Mouse (Mus musculus) gonadal fat pad, adult 2 months (tissue): Measurements from ENCODE around the gene Sema3b. TPM values are rescaled to one million over a fixed set of nuclear protein-coding genes. Genes with fewer than 3 reads are reported as not detected.

ENCODE experiments used
- DNase-seq: peaks from one replicate; pipeline ENCODE4 v3.0.0-alpha.2; 2012; ENCODE audit warnings: low read depth
- polyA plus RNA-seq: library from polyadenylated mRNA; depleted of rRNA; stranded (reverse); fragments of >200 nt; gene quantifications from 2 replicates; pipeline ENCODE4 v1.2.3, GENCODE M21; 2012

Sema3b gene
- polyA plus RNA-seq, 1 experiment: 37.2 TPM

DNA sequence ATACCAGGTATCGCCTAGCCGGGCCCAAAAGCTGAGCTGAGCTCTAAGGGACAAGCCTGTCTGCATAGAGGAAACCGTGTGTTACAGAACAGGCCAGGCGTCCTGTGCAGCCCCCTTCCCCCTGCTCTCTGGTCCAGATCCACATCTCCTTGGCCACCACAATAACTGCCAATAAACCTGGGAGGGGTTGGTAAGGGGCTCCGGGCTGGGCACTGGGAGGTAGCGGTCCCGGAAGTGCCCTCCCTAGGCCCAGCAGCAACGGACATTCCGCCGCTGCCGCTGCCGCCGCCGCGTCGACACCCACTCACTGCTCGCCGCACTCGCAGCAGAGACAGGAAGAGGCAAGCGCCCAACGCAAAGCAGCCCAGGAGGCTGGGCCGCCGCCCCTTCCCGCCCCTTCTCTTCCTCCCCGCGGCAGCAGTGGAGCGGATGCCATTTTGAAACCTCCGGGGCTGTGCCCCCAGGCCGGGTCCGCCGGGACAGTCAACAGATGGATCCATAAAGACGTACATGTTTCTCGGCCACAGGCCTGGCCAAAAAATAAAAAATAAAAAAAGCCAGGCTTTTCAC is 24.1 kb upstream of the Sema3b start:
- DNase-seq: no peak

DNA sequence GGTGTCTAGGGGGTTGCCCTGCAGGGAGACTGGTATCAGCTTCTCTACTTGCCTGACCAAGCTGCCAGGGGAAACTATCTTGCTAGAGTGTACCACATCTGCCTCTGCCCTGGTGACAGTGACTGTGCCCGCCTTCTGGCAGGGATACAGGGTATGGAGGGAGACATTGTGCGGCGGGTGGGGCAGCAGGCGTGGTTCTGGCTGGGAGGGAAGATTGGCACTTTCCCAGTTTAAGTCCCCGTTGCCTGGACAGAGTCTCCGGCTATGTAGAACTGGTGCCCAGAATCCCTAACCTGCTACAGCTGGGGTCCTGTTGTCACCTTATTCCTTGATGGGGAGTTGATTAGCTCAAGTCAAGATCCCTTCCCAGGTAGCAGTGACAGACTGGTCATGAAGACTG is 23.4 kb upstream of the Sema3b start:
- DNase-seq: no peak

DNA sequence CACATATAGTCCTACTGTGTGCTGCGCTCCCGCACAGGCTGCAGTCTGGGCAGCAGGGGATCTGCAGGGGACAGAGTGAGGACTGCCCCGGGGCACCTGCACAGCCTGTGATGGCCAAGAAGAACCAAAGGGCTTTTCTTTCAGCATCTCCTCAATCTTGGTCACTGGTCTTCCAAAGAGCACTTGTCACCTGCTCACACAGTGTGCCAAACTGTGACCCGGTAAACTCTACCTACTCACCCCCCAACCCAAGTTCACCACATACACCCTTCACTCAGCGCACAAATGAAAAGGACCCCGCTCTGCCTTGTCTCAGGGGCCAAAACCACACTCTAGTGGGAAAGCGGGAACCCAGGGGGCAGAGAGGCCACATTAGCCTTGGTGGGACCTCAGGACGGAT is 22.8 kb upstream of the Sema3b start:
- DNase-seq: no peak

DNA sequence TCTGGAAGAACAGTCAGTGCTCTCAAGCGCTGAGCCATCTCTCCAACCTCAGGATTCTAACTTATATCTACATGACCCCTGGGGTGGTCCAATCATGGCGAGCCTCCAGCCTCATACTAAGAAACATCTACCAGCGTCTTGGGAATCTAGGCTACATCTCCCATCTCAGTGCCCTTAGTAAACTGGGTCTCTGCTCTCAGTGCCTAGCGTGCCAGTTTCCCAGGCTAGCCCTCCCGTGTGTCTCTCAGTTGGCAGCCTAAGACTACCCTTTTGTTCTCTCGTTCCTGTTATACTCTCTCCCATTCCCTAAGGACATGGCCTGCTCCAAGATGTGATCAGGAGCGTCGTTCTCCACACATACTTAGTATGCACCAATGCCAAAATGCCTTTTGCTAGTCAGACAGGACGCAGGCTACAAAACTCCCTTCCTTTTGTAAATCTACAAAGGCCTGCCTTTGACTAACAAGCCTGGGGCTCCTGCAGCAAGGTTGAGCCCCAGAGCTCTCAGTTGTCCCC is 22.3 kb upstream of the Sema3b start:
- DNase-seq: no peak

DNA sequence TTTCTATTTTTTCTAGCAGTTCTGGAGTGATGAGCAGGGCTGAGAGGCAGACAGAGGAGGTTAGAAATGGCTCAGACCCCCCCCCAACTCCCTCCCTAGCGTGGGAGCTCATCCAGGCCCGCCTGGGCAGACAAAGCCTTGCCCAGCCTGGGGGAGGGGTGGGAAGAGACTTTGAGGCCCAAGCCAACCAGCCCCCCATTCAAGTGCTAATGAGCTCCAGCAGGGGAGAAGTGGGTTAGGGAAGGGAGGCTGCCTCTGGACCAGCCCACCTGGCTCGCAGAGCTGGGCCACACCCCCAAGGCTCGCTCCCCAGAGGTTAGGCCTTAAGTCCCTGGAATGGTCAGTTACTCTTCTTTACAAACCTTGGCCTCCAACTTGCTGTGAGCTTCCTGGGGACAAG is 21.5 kb upstream of the Sema3b start:
- no peak for DNase-seq

DNA sequence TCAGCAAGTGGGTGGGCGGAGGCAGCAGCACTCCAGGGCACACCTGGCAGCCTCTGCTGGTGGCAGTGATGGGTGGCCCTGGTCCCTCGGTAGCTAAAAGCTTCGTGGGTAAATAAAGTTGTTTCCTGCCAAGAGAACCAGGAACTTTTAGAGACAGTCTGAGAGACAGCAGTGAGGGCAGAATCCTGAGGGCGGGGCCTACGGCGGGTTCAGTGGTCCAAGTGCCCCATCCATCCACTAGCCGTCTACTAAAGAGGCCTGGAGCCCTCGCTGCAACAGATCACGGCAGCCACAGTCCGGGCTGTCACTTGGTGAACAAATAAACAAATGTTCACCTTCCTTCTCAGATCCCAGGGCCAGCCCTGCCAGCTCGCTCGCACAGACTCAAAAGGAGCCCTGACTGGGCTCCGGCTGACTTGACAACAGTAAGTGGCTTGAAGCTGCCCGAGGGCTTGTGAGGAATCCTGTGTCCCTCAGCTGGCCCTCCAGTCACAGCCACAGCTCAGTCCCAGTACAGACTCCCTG is 20.9 kb upstream of the Sema3b start:
- no peak for DNase-seq

DNA sequence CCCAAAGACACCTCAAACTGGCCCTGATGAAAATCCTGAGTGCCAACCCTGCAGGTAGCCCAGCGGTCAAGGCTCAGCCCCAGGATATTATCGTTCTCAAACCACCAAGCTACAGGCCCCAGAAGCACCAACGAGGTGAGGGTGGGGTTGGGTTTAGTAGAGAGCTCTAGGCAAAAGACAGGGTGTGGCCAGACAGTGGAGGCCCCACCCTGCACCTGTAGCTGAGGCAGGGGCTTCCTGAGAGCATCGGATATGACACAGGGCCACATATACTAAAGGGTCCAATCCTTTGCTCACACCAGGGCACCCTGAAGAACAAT is 20.3 kb upstream of the Sema3b start:
- DNase-seq: no peak

DNA sequence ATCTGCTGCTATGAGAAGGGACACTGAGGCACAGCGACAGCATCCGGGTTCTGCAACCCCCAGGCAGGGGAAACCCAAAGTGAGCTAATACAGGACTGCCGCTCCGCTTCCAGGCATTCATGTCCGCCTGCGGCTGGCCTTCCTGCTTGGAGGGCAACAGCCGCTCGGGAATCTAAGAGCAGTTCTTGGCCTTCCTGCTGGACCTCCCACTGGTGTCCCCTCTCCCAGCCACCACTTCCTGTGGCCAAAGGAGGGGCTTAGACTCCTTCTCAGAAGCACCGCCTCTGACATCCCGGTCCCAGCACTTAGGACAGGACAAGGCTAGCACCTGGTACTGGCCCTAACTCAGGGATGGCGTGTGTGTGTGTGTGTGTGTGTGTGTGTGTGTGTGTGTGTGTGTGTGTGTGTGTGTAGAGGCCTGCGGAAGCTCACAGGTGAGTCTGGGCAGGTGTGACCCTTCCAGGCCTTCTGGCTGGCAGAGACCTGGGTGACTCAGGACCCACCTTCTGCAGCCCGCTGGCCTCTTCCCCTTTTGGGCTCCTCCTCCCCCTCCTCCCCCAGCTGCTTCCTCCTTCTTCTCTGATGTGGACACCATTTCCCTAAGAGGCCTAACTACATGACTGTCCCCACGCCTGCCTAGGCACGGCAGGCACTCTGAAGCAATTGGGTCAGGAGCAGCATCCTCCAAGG is 19.8 kb upstream of the Sema3b start:
- DNase-seq: no peak

DNA sequence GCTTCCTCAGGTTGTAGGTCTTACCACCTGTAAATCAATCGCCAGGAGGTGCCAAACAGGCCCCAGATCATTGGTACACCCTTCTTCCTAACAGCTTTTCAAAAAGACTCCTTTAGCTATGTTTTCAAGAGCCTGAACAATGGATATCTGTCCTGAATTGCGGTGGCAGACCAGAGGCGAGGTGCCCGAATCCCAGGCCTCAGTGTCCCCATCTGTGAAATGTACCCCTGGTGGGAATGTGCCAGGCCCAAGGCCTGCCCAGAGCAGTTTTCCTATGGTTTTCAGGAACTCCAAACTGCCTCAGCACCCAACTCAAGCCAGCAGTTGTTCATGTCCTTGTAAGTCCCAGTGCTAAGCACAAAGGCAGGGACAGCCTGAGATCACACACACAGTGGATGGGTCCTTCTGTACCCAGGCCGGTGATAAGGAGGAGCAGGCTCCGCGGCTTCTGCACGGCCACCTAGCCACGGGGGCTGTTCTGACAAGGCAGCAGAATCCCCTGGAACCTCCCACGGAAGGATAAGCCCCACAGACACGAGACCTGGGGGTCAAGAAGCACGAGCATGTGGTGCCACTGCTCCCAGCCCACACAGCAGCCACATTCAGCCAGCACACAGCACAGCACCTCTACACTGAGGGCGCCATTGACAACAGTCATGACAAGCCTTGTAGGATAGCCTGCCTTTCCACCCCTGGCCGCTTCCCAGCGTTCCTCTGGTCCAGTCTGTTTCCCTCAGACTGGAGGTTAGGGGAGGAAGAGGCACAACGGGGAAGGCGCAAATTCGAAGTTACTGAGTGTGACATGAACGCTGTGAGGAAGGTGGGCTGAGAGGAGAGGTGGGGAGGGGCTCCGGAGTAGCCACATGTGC is 18.6 kb upstream of the Sema3b start:
- DNase-seq: no peak

DNA sequence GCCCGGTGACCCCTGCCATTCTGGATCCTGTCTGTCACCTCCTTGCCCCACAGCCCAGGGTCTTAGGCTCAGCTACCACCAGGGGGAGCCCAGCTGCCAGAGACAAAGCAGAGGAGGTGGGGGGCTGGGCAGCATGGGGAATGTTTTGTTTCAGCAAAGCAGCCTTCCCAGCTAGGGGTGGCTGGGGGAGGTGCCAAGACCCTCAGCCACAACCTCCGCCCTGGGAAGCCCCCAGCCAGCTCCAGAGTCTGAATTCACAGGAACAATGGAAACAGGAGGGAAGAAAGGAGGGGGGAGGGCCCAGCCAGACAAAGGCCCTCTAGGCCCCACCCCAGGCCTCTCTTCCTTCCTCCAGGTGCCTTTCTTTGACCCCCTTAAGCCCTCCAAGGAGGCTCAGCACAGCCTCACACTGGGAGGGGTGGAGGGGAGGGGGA is 17.8 kb upstream of the Sema3b start:
- DNase-seq: no peak

DNA sequence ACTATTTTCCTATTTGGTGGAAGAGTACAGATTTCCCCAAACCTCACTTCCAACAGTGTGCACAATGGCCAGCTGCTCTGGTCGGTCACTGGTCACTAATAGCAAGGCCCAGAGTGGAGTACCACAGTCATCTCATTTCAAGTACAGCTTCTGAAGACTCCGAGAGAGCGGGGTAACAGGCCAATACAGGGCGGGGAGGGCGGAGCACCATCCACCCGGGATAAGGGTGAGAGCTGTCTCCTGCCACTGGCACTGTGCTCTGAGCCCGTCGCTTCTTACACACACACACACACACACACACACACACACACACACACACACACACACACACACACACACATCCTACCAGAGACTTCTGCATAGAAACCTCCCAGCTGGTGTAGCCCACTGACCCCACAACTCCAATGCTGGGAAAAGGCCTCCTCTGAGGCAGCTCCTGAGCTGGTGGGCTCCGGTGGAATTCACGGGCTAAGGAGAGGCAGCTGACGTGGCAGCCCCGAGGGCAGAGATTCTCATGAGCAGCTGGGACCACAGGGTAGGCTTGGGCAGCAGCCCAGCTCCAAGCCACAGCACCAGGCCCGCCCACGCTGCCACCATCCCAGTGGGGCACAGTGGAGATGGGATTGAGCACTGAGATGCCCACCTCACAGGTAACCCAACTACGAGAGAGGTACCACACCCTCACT is 17.3 kb upstream of the Sema3b start:
- no peak for DNase-seq

DNA sequence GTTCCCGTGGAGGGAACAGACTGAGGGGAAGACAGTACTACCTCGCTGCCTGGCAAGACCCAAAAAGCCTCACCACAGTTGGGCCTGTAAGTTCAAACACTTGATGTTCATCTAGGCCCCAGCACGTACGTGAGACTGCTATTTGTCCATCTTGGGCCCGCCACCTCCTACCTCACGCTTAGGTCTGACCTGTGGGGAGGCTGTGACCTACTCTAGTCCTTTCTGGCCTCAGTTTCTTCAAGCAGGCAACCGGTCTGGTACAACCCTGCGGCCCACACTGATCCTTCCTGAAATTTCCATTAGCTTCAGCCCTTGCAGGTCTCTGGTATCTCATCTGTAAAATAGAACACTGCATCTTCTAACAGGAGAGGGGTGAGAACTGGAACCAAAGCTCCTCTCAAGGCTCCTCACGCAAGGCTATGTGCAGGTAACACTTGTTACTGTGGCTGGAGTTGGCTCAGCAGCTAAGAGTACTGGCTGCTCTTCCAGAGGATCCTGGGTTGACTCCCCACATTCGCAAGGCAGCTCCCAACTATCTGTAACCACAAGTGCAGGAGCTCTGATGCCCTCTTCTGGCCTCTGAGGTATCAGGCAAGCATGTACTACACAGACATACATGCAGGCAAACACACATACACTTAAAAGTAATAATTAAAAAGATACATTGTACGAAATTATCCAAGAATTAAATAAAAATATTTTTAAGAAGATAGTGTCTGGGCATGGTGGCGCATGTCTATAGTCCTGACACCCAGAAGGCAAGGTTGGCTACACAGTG is 16.5 kb upstream of the Sema3b start:
- DNase-seq: no peak

DNA sequence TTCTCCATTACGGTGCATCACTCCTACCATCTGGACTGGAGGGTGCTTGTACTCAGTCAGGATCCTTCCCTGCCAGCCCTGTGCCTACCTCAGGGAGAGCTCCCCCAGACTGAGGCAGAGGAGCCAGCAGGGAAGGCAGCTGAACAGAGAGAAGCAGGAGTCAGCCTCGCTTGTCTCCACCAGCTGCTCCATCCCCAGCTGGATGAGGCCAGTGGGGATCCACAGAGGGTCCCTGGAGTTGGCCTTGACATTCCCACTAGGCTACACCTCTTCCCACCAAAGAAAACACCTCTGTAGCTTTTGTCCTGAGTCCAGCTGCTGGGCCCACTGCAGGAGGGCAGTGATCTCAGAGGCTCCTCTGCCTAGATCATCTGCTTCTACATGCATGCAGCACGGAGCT is 15.9 kb upstream of the Sema3b start:
- DNase-seq: no peak

DNA sequence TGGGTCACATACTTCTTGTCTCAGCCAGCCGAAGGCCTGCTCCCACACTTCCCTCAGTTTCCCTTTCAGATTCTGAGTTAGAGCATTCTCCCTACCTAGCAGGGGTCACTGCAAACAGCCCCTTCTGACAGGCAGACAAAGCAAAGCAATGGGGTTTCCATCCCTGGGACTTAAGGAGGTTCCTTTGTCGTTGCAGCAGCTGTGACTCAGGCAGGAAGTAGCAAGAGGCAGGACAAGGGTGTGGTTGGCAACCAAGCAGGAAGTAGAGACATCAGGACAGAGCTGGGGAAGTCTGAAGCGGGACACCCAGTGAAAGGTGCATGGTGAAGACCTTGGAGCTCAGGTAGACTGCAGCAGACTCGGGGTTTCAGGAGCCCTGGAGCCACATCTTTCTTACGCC is 15.5 kb upstream of the Sema3b start:
- no peak for DNase-seq

DNA sequence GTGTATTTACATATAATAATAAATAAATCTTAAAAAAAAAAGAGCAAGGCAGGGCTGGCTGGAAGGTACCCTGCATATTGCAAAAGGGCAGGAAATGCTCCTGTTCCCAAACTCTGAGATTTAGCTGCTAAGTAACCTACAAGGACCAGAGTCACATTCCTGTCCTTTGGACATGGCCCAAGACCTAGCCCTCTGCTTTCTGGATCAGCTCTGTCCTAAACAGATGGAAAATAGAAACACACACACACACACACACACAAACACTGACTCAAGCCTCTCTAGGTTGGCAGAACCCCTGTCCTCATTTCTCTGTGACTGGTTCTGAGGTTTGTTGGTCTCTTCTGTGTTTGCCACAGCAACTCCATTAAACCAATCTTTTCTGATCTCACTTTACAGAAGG is 11.9 kb upstream of the Sema3b start:
- DNase-seq: no peak

DNA sequence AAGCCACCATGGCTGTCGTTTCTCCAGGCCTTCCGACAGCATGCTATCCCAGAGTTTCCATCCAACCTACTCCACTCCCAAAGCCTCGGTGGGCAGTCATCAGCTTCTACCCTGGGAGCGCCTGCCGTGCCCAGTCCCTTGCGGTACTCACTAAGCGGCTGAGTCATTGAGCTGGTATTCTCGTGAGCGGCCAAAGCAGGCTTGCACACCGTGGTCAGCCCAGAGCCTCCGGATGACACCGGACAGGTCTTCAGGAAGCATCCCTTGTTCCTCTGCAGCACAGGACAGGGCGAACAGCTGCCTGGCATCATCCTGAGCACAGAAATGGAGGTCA is 10.5 kb upstream of the Sema3b start:
- DNase-seq: no peak

DNA sequence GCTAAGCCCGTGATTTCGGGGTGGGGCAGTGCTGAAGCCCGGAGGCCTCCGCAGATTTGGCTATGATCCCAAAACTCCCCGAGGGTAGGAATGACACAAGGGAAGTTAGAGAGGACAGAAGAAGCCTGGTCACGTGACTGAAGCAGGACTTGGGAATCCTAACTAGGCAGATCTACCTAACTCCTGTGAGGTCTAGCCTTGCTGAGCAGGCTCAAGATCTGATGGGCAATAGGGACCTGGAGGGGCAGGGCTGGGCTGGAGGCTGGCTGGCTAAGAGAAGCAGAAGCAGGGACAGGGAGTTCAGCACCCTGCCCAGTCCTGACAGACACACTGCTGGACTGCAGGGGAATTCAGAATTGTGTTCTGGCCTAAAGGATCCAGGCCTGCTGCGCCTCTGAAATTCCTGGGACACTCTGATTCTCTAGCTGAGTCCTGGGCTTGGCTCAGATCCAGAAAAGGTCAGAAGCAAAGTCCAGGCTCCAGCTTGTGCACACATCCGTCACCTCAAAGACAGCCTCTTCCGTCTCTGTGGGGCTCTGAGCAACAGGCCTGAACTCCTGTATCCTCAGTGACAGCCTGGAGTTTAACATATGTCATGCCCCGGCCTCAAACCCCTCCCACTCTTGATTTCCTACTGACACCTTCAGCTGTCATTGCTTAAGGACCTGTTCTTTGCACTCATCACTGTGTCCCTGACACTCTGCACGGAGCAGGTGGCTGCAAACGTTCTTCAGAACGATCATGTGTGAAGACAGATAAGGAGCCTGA is 9.9 kb upstream of the Sema3b start:
- DNase-seq: no peak

DNA sequence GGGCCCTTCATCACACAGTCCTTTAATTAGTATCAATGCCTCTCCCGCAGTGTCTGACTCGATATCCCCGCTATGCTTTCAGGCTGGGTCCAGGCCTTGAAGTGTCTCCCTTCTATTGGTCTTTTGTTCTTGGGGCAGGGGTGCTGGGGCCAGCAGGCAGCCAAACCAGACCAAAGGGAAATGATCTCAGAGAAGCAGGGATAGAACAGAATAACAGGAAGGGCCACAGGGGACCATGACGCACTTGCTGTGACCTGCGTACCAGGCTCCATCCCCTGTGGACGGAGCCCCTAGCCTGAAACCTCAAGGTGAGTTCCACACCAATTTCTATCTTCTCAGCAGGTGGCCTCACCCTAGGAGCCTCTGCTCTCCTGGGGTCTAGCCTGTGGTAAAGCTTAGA is 9.1 kb upstream of the Sema3b start:
- no peak for DNase-seq

DNA sequence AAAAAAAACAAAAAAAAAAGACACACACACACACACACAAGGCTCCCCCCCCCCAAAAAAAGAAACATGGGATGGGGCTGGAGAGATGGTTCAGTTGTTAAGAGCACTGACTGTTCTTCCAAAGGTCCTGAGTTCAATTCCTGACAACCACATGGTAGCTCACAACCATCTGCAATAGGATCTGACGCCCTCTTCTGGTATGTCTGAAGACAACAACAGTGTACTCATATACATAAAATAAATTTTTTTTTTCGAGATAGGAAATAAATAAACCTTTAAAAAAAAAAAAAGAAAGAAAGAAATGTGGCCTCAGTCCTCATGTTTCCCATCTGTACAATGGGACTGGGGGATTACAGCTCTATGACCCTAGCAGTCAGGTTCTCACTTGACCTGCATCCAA is 8.4 kb upstream of the Sema3b start:
- DNase-seq: no peak

DNA sequence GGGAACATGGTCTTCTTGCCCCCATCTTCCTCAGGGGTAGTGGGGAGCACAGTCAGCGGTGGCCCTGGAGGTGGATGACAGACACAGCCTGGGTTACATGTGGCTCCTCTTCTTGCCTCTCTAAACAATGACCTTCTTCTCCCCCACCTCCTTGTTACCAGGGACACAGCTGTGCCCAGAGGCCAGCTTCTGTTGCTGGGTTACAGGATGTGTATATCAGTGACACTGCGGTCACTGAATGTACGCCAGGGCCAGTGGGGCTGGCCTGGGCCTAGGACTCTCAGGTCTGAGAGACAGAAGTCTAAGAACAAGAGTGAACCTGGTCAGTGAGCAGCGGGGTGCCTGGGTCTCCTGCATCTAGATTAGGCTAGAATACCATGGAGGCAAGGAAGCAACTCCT is 6.0 kb upstream of the Sema3b start:
- no peak for DNase-seq
